Mouse (Mus musculus): ENCODE data around the gene Aurkaip1. TPM values are rescaled to one million over a fixed set of nuclear protein-coding genes. Genes with fewer than 3 reads are reported as not detected.
"Not testable (repeated sequence)": the region's sequence is repeated elsewhere in the genome, so short reads cannot be mapped to it uniquely, and the experiment has no call there.

Aurkaip1 gene
- 135 and 158 TPM in 2 replicates for polyA plus RNA-seq (2015; fragmentation: Nextera tagmentation; extraction: Ambion mirVana)

DNA sequence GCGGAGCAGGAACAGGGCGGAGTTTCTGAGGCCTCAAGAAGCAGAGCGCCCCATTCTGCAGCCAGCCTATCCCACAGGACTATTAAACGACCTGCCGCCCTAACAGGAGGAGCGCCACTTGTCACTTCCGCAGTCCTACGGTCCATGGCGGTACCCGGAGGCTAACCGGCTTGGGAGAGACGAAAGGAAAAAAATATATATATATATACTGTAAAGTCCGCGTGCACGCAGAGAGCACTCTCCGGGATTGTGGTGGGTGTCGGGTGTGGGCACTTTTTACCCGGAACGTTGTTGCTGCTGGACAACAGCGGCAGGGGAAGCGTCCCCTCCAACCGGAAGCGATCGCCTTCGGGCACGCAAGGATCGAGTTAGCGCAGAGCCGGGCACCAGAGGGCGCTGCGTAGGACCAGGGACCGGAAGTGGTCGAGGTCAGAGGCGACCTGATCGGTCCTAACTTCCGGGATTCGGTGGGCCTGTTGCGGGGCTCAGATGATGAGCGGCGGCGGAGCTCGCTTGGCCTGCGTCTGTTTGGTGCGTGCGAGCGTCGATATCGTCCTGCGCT, at the start of gene Aurkaip1:
Aurkaip1 (plus strand) TSS at position 68 of the 562 bp plus-strand sequence.
- ATAC-seq (ENCODE audit: insufficient read depth, low FRiP score), result peak; percentile 95
- Histone ChIP-seq H3K9me3 (replicated peaks; ENCODE audit: control insufficient read depth, low read length) (no peaks in the 10 kb centered on the region), H3K36me3 (ENCODE audit: control insufficient read depth, insufficient read depth, low read length) (0 out of 2 replicates have a peak, but pooled peaks cover 8% of the 10 kb centered on the region), H3K4me2 (ENCODE audit: low read depth, low read length) (peak within 1 kb of the TSS; percentile 98), H3K27ac (ENCODE audit: low read length) (peak within 1 kb of the TSS; percentile 96), H3K4me1 (ENCODE audit: control insufficient read depth, insufficient read depth, low read length) (peaks cover 21% of the 10 kb centered on the region), H3K9ac (ENCODE audit: low read length) (peak within 1 kb of the TSS; percentile 93), H3K27me3 (ENCODE audit: control insufficient read depth, insufficient read depth, low read length) (no peaks in the 10 kb centered on the region), H3K4me3 (replicated peaks; ENCODE audit: low read length) (peak within 1 kb of the TSS; percentile 88)
- WGBS, result under 1% methylated on average over 49 of the region's 49 CpGs

DNA sequence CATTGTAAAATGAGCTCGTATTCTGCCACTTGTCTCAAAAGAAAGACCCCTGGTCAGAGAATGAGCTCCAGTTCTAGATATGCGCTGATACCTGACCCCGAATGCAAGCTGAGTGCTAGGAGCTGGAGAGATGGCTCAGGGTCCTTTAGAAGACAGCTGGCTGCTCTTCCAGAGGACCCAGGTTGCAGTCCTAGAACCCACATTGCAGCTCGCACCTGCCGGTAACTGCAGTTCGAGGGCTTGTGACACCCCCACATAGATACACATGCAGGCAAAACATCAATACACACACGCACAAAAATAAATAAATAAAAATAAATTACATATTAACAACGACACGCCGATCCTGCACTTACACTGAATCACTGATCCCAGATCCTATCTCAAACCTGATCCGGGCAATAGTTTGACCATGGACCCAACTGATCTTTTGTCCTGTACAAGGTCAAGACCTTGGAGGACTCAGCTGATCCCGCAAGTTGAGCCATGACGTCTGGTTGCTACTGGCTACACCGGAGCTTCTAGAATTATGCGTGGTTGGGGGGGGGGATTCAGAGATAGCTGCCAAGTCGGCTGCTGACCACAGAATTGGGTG, 47.5 kb upstream of the Aurkaip1 start:
- H3K36me3 ChIP-seq (ENCODE audit: control insufficient read depth, insufficient read depth, low read length), result no peaks in the 10 kb centered on the region
- no peaks in the 10 kb centered on the region for H3K27me3 ChIP-seq (ENCODE audit: control insufficient read depth, insufficient read depth, low read length)
- no peaks in the 10 kb centered on the region for H3K9me3 ChIP-seq (replicated peaks; ENCODE audit: control insufficient read depth, low read length)
- H3K9ac ChIP-seq (ENCODE audit: low read length), result peak overlapping the region; percentile 92
- 35% methylated on average over 16 of the region's 16 CpGs for WGBS
- peaks cover 7% of the 10 kb centered on the region; the same call in 1 of the 2 replicates for H3K4me1 ChIP-seq (ENCODE audit: control insufficient read depth, insufficient read depth, low read length)
- ATAC-seq (ENCODE audit: insufficient read depth, low FRiP score), result 0 out of 2 replicates have a peak, but pooled peaks have one; percentile 12
- peak overlapping the region; percentile 82; the same call in 1 of the 2 replicates for H3K27ac ChIP-seq (ENCODE audit: low read length)
- peak overlapping the region; percentile 76 for H3K4me2 ChIP-seq (ENCODE audit: low read depth, low read length)
- peak overlapping the region; percentile 68 for H3K4me3 ChIP-seq (replicated peaks; ENCODE audit: low read length)

DNA sequence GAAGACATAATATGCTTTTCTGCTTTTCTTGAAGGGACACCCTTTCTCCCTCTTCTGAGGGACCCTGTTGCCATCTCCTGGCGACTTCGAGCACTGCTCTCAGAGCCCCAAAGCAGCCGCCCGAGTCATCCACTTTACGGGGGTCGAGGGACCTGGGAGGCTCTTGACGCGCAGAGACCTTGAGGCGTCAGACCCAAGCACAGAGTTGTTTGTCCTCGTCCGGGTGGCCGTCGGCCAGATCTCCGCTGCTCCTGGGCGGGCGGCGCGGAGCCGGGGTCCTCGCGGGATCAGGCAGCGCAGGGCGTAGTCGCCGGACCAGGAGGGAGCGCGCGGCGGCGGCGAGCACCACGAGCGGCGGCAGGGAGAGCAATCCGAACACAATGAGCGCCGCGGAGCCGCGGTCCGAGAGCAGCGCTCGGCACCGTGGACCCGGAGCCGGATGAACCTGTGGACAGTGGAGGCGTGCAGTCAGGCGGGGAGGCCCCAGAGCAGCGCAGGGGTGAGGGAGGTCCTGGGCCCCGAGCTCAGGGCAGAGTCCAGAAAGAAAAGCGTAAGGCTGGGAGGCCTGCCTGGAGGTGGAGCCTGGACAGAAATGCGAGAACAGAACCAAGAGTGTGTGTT, 46.9 kb upstream of the Aurkaip1 start:
- Histone ChIP-seq H3K27ac (ENCODE audit: low read length) (peak overlapping the region; percentile 82), H3K9me3 (replicated peaks; ENCODE audit: control insufficient read depth, low read length) (no peaks in the 10 kb centered on the region), H3K4me2 (ENCODE audit: low read depth, low read length) (peak overlapping the region; percentile 76), H3K36me3 (ENCODE audit: control insufficient read depth, insufficient read depth, low read length) (no peaks in the 10 kb centered on the region), H3K4me1 (ENCODE audit: control insufficient read depth, insufficient read depth, low read length) (peaks cover 7% of the 10 kb centered on the region; the same call in 1 of the 2 replicates), H3K4me3 (replicated peaks; ENCODE audit: low read length) (peak overlapping the region; percentile 68), H3K27me3 (ENCODE audit: control insufficient read depth, insufficient read depth, low read length) (no peaks in the 10 kb centered on the region), H3K9ac (ENCODE audit: low read length) (peak overlapping the region; percentile 92)
- WGBS, result under 1% methylated on average over 52 of the region's 52 CpGs
- peak; percentile 83 for ATAC-seq (ENCODE audit: insufficient read depth, low FRiP score)

DNA sequence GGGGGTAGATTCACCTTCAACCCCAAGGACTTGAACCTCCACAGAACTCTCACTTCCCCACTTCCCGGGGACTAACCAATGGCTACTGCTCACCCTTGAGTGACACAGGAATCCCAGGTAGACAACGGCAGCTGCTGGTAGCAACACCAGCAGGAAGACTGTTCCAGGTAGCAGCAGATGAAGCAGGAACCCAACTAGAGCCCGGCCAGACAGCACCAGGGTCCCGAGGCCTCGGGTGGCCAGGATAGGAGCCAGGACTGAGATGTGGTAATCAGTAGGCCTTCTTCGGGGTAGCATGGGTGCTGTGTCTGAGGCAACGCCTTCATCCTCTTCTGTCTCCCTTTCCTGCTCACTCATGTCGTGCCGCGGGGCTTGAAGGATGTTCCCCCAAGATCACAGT, 45.8 kb upstream of the Aurkaip1 start:
- ATAC-seq (ENCODE audit: insufficient read depth, low FRiP score), result no peak
- Histone ChIP-seq H3K4me1 (ENCODE audit: control insufficient read depth, insufficient read depth, low read length) (peaks cover 7% of the 10 kb centered on the region; the same call in 1 of the 2 replicates), H3K9me3 (replicated peaks; ENCODE audit: control insufficient read depth, low read length) (no peaks in the 10 kb centered on the region), H3K4me2 (ENCODE audit: low read depth, low read length) (no peak overlapping the region), H3K4me3 (replicated peaks; ENCODE audit: low read length) (no peak overlapping the region), H3K9ac (ENCODE audit: low read length) (peak overlapping the region; percentile 9; the same call in 1 of the 2 replicates), H3K27ac (ENCODE audit: low read length) (no peak overlapping the region), H3K27me3 (ENCODE audit: control insufficient read depth, insufficient read depth, low read length) (no peaks in the 10 kb centered on the region), H3K36me3 (ENCODE audit: control insufficient read depth, insufficient read depth, low read length) (no peaks in the 10 kb centered on the region)
- 79% methylated on average over 10 of the region's 10 CpGs for WGBS

DNA sequence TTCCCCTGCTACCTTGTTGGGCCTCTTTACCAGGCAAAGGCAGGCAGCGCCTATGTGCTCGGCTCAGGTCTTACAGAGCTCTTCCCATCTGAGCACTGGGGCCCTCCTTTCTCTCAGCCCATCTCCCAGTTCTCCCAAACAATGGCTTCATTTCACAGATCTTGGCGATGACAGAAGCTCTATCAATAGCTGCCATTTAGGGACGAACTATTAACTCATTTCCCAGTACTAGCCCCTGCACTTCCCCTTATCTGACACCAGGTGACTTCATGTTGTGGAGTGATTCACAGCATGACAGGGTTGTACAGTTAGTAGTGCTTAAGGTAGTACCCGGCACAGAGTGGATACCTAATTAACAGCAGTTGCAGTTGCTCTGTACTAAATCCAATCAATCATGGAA, 45.3 kb upstream of the Aurkaip1 start, which contains the start of gene Tmem88b:
Tmem88b (minus strand) TSS at position 56 of the 400 bp plus-strand sequence.
- 67% methylated on average over 5 of the region's 5 CpGs for WGBS
- H3K36me3 ChIP-seq (ENCODE audit: control insufficient read depth, insufficient read depth, low read length), result no peaks in the 10 kb centered on the region
- ATAC-seq (ENCODE audit: insufficient read depth, low FRiP score), result no peak
- H3K4me3 ChIP-seq (replicated peaks; ENCODE audit: low read length), result peak within 1 kb of the TSS; percentile 68
- peaks cover 6% of the 10 kb centered on the region; the same call in 1 of the 2 replicates for H3K4me1 ChIP-seq (ENCODE audit: control insufficient read depth, insufficient read depth, low read length)
- H3K9me3 ChIP-seq (replicated peaks; ENCODE audit: control insufficient read depth, low read length), result no peaks in the 10 kb centered on the region
- H3K27me3 ChIP-seq (ENCODE audit: control insufficient read depth, insufficient read depth, low read length), result no peaks in the 10 kb centered on the region
- H3K9ac ChIP-seq (ENCODE audit: low read length), result peak within 1 kb of the TSS; percentile 92
- H3K4me2 ChIP-seq (ENCODE audit: low read depth, low read length), result peak within 1 kb of the TSS; percentile 76
- no peak within 1 kb of the TSS for H3K27ac ChIP-seq (ENCODE audit: low read length)

DNA sequence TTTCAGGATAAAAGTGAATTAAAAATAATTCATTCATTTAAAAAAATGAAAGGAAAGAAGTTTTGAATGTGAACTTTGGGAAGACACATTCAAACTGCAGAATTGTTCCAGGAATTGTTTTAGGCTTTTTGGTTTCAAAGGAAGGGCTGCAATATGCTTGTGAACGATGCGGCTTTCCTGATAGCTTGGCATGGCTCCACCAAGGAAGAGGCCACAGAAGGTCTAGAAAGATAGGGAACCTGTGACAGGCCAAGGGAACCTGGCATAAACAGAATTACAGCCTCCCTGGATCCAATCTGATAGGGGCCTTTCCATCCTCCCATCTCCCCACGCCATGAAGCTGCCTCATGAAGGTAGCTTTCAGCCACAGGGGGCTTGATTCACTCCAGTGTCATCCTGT, 42.8 kb upstream of the Aurkaip1 start:
- 66% methylated on average over 3 of the region's 3 CpGs for WGBS
- Histone ChIP-seq H3K27me3 (ENCODE audit: control insufficient read depth, insufficient read depth, low read length) (no peaks in the 10 kb centered on the region), H3K9me3 (replicated peaks; ENCODE audit: control insufficient read depth, low read length) (no peaks in the 10 kb centered on the region), H3K27ac (ENCODE audit: low read length) (no peak overlapping the region), H3K4me3 (replicated peaks; ENCODE audit: low read length) (no peak overlapping the region), H3K9ac (ENCODE audit: low read length) (no peak overlapping the region), H3K4me2 (ENCODE audit: low read depth, low read length) (no peak overlapping the region), H3K36me3 (ENCODE audit: control insufficient read depth, insufficient read depth, low read length) (no peaks in the 10 kb centered on the region), H3K4me1 (ENCODE audit: control insufficient read depth, insufficient read depth, low read length) (peaks cover 4% of the 10 kb centered on the region; the same call in 1 of the 2 replicates)
- ATAC-seq (ENCODE audit: insufficient read depth, low FRiP score), result no peak

DNA sequence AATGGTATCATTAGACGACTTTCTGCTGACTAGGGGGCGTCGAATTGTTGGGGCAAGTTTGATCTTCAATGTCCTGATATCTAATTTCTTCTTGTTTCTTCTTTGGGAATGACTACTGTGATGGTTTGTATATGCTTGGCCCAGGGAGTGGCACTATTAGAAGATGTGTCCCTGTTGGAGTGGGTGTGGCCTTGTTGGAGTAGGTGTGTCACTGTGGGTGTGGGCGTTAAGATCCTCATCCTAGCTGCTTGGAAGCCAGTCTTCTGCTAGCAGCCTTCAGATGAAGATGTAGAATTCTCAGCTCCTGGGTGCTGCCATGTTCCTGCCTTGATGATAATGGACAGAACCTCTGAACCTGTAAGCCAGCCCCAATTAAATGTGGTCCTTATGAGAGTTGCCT, 42.2 kb upstream of the Aurkaip1 start:
- H3K36me3 ChIP-seq (ENCODE audit: control insufficient read depth, insufficient read depth, low read length); H3K9me3 ChIP-seq (replicated peaks; ENCODE audit: control insufficient read depth, low read length); ATAC-seq (ENCODE audit: insufficient read depth, low FRiP score); H3K9ac ChIP-seq (ENCODE audit: low read length); H3K4me3 ChIP-seq (replicated peaks; ENCODE audit: low read length); H3K27ac ChIP-seq (ENCODE audit: low read length); H3K27me3 ChIP-seq (ENCODE audit: control insufficient read depth, insufficient read depth, low read length); H3K4me1 ChIP-seq (ENCODE audit: control insufficient read depth, insufficient read depth, low read length); H3K4me2 ChIP-seq (ENCODE audit: low read depth, low read length): not testable (repeated sequence)
- WGBS, result 70% methylated on average over 4 of the region's 4 CpGs

DNA sequence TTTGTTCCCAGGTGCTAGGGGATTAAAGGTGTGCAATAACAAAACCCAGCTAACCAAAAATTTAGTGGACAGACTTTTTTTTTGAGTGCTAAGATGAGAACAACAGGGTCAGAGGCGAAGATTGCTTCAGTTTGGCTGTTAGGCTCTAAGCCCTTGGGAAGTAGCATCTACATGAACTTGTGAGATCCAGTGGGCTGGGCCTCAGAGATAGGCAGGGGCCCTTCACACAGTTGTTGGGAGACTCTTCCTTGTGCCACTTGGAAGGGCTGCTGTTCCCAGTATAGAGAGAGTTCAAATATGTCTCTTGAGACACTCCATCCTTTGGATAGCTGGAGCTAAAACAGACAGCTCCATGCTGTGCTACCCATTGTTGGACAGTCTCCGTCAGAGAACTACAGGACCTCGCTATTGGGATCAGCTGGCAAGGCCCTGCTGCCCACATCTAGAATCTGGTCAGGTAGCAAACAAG, 41.0 kb upstream of the Aurkaip1 start, which contains the start of gene Ankrd65:
Ankrd65 (plus strand) TSS at position 419 of the 469 bp plus-strand sequence.
- WGBS, result 87% methylated on average over 3 of the region's 3 CpGs
- no peak for ATAC-seq (ENCODE audit: insufficient read depth, low FRiP score)
- Histone ChIP-seq H3K4me3 (replicated peaks; ENCODE audit: low read length) (no peak within 1 kb of the TSS), H3K27me3 (ENCODE audit: control insufficient read depth, insufficient read depth, low read length) (no peaks in the 10 kb centered on the region), H3K4me1 (ENCODE audit: control insufficient read depth, insufficient read depth, low read length) (no peaks in the 10 kb centered on the region), H3K9me3 (replicated peaks; ENCODE audit: control insufficient read depth, low read length) (no peaks in the 10 kb centered on the region), H3K9ac (ENCODE audit: low read length) (peak within 1 kb of the TSS; percentile 14; the same call in 1 of the 2 replicates), H3K36me3 (ENCODE audit: control insufficient read depth, insufficient read depth, low read length) (no peaks in the 10 kb centered on the region), H3K27ac (ENCODE audit: low read length) (peak within 1 kb of the TSS; percentile 74), H3K4me2 (ENCODE audit: low read depth, low read length) (no peak within 1 kb of the TSS)

Measured in stomach, embryonic 16.5 days (tissue).